Mouse (Mus musculus): Measurements from ENCODE around the gene Cnp.

DNA sequence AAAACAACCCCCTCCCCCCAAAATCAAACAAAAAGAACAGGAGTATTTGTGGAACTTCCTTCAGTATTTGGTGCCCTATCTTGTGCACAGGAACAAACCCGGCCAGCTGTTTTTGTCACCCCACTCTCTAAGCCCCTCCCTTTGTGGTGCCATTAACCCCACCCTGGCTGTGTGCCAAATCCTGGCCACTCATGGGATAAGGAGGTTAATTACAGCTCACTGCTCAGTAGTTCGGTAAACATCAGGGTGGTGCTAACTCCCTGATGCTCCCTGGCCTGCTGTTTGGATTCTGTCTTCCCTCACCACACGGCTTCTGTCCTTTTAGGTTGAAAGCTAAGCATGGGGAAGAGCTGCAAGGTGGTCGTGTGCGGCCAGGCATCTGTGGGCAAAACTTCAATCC lies 49.2 kb downstream of the Cnp start:
- TF ChIP-seq CTCF (IDR thresholded peaks at IDR 0.05; ENCODE audit: borderline replicate concordance, insufficient read depth, low read depth, low read length) (no peak), POLR2A (IDR thresholded peaks at IDR 0.05; ENCODE audit: borderline replicate concordance, insufficient read depth, low read length) (no peak)

All from cerebellum, adult 2 months (tissue).